Mouse (Mus musculus): ENCODE data around the gene Plod2. TPM values are rescaled to one million over a fixed set of nuclear protein-coding genes. Genes with fewer than 3 reads are reported as not detected.

The Plod2 gene
- total RNA-seq, 2 experiments from 2014 or later: 4.4 to 5.5 TPM

DNA sequence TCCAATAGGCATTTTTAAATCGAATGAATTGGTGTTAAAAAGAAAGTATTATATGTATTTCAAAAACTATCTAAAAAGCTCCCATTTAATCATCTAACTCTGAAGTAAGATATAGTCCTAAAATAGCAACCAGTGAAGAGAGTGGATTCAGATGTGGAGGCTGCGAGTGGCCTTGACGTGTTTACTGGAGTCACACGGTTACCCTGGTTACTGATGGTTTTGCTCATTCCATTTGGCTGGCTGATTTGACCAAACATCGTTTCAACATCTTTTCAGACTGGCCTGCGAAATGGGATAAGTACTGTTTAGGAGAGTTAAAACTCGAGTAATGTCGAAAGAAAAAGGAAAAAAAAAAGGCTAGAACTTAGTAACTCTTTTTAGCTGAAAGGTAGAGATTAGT, 71.2 kb downstream of the Plod2 start:
- no peak for TF ChIP-seq CTCF (IDR thresholded peaks at IDR 0.05)
- Histone ChIP-seq H3K4me3 (no peak overlapping the region), H3K27ac (no peak overlapping the region)
- no peak for DNase-seq (ENCODE audit: extremely low spot score in 1 of 2, low spot score in 2 of 2)
- intact Hi-C loops (cut with DNase I): loop anchor here (5.0 kb wide), 2 partner anchors 264 to 466 kb away; no protein-coding TSS in a partner anchor

DNA sequence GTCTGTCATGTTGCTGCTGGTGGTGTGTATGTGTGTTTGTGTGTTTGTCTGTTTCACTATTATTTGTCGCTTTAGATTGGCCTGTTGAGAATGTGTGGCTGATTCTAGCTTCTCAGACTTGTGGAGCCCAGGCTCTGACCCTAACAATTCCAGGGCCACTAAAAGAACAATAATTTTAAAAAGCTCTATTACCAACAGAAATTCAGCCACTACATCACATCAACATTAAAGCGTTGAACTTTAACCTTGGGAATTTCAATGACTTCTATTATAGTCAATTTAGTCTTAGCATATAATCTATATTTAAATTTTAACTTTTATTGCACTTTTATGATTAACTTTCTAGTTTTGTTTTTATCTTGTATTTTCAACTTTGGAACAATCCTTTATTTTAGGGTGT, 74.4 kb downstream of the Plod2 start:
- Histone ChIP-seq H3K27ac (no peak overlapping the region), H3K4me3 (no peak overlapping the region)
- intact Hi-C loops (cut with DNase I): no loop called here
- no peak for TF ChIP-seq CTCF (IDR thresholded peaks at IDR 0.05)
- no peak for DNase-seq (ENCODE audit: extremely low spot score in 1 of 2, low spot score in 2 of 2)

DNA sequence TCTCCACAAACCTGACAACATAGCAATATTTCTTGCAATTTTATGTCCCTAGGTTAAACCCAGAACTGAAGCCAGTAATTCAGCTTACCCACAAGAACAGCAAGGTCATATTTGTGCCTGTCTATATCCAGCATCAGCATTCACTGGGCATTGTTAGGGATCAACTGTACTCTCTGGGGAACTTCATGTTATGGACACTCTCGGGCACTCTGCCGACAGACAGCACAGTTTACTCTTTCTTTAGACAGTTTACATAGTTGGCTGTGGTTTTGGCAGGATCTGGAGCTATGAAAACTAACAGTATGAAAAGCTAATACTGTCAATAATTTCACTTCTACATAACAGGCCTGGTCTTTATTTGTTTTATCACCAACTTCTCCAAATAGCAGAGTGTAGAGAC, 75.4 kb downstream of the Plod2 start:
- no peak overlapping the region for H3K27ac ChIP-seq
- H3K4me3 ChIP-seq: no peak overlapping the region
- no peak for TF ChIP-seq CTCF (IDR thresholded peaks at IDR 0.05)
- DNase-seq (ENCODE audit: extremely low spot score in 1 of 2, low spot score in 2 of 2): no peak
- intact Hi-C loops (cut with DNase I): no loop called here

DNA sequence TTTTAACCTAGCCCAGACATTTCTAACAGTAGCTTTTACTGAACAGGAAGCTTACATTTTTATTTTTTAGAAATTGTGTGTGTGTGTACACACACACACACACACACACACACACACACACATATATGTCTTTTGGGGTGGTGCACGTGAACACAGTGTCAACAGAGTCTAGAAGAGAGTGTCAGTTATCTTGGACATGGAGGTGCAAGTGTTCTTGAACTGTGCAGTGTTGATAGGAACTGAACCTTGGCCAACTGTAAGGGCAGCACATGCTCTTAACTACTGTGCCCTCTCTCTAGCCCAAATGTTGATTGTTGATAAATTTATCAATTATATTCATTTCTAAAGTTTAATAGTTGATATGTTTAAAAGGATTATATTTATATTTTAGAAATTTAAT, 78.1 kb downstream of the Plod2 start:
- no peak for TF ChIP-seq CTCF (IDR thresholded peaks at IDR 0.05)
- DNase-seq (ENCODE audit: extremely low spot score in 1 of 2, low spot score in 2 of 2): no peak
- Histone ChIP-seq H3K27ac (no peak overlapping the region), H3K4me3 (no peak overlapping the region)
- intact Hi-C loops (cut with DNase I): no loop called here

DNA sequence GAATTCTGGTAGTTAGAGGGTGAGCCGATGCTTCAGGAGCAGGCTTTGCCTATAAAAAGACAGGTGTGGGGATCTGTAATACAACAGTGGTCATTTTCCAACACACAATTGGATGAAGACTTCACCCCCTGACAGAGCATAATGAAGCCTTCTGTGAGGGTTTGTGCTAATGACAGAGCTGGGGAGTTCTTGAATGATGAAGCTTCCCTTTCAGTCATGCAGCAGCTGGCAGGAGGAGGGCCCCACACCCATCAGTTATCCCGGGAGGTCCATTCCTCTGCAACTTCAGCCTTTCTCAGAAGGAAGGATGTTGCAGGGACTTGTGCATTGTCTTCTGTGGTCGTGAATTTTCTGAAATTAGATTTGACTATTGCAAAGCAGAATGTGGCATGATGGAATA, 79.2 kb downstream of the Plod2 start:
- H3K4me3 ChIP-seq: no peak overlapping the region
- no peak for DNase-seq (ENCODE audit: extremely low spot score in 1 of 2, low spot score in 2 of 2)
- intact Hi-C loops (cut with DNase I): no loop called here
- H3K27ac ChIP-seq: no peak overlapping the region
- TF ChIP-seq CTCF (IDR thresholded peaks at IDR 0.05): no peak

DNA sequence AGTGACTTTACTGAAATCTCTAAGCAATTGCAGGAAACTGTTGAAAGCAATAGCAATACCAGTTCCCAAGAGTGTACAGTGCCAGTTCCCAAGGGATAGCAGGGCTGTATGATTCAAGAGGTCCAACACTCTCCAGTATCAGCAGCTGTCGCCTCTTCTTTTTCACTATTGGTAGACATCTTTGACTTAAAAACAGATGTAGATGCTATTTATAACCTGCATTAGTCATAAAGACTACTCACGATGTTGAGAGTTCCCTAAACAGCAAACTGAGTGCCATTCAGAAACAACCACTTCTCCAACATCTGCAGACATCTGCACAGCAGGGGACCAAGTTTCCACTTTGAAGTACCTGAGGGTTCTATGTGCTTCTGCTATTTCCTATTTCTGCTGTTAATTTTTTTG, 79.9 kb downstream of the Plod2 start:
- intact Hi-C loops (cut with DNase I): no loop called here
- no peak for TF ChIP-seq CTCF (IDR thresholded peaks at IDR 0.05)
- DNase-seq (ENCODE audit: extremely low spot score in 1 of 2, low spot score in 2 of 2): no peak

DNA sequence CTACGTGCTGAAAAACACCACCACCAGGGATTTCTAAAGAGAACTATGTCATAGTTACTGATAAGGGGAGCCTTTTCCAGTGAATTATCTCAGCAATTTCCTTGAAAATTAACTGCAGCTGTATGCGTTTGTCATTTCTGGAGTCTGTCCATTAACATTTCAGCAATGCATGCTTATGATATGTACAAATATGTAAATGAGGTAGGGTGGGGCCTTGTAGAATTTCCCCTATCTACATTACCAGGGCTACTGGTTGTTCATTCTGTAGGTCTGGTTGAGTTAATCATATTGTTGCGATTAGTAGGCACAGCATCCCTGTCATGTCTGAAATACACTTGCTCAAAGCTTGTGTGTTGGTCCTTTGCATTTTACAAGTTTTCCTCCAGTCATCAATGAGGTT, 92.8 kb downstream of the Plod2 start:
- no peak overlapping the region for H3K4me3 ChIP-seq
- no peak for TF ChIP-seq CTCF (IDR thresholded peaks at IDR 0.05)
- H3K27ac ChIP-seq: no peak overlapping the region
- DNase-seq (ENCODE audit: extremely low spot score in 1 of 2, low spot score in 2 of 2): no peak
- intact Hi-C loops (cut with DNase I): loop anchor here (5.0 kb wide), 2 partner anchors 243 to 1978 kb away; no protein-coding TSS in a partner anchor

More for the DNA sequence above, 79.9 kb downstream of the Plod2 start:
- Histone ChIP-seq H3K4me3 (no peak overlapping the region), H3K27ac (no peak overlapping the region)

DNA sequence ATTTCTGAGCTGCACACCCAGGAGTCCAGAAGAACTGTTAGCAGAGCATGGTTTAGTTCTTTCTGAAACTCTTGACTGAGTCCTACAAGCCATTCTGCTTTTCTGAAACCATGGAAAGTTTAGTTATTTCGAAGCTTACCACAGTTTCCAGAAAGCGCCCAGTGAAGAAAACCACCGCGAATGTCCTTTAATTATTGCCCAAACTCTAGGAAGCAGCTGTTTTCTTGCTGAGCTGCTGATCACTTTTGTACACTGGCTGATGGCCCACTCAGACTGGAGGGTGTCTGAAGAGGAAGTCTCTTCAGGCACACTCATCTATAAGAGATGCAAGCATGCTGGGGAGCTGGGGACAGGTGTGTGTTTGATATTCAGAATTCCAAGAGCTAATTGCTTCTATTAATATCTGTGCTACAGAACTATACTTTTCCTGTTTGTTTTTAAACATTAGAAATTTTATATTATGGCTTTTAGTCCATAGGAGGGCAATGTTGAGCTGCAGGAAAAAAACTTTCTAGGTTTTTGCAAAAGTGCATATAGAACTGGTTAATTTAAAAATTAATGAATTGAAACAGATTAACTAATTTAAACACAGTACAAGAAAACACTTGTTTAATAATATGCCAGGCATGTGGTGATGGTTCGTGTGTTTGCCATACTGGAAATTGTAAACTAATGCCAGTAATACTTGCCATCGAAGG, 97.3 kb downstream of the Plod2 start:
- intact Hi-C loops (cut with DNase I): loop anchor here (5.0 kb wide), 2 partner anchors 238 to 1973 kb away; no protein-coding TSS in a partner anchor
- peak; percentile 50 for TF ChIP-seq CTCF (IDR thresholded peaks at IDR 0.05)
- Histone ChIP-seq H3K4me3 (no peak overlapping the region), H3K27ac (no peak overlapping the region)
- DNase-seq (ENCODE audit: extremely low spot score in 1 of 2, low spot score in 2 of 2): no peak

DNA sequence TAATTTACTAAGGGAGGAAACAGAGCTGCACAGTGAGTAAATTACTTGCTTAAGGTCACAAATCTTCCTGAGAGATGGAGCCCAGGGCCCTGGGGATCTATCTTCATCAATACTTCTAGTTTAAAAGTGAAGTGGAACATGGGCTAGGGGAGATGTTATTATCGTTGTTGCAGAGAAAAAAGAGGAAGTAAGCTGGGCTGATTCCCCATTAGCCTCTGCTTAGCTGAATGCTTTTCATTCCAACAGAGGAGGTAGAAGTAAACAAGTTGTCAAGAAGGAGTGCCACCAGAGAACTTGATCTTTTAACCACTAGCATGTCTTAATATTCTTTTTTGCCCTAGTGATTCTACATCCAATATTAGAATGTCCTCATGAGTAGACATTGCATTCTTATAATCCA, 99.7 kb downstream of the Plod2 start:
- no peak for DNase-seq (ENCODE audit: extremely low spot score in 1 of 2, low spot score in 2 of 2)
- intact Hi-C loops (cut with DNase I): no loop called here
- TF ChIP-seq CTCF (IDR thresholded peaks at IDR 0.05): no peak
- H3K27ac ChIP-seq: no peak overlapping the region
- H3K4me3 ChIP-seq: no peak overlapping the region

Other genes with a start within 250 kb of the Plod2 start
- not detected for gene 1700057G04Rik, start 232.8 kb upstream of the Plod2 start, total RNA-seq (2021)
- gene Plscr4, start 84.8 kb upstream of the Plod2 start, total RNA-seq (2021): 1 to 10 TPM; 1.4 to 1.7 TPM

Measured in left cerebral cortex, adult 2 months (tissue).